Mouse (Mus musculus) midbrain, postnatal 0 days (tissue): ENCODE measurements at regions not wholly inside any gene's neighbourhood (a gene's known extent, or its start where the extent isn't known, plus 50 kb on each side); places are given as distances from the start of the nearest gene placed in this dataset.

Experiments used
- ATAC-seq: fragments of 200-750 bp; cut with Nextera tagmentation; 2 replicates; pipeline ENCODE4 v1.8.0; 2017; ENCODE audit warnings: moderate number of reproducible peaks, mild to moderate bottlenecking, moderate TSS enrichment, moderate library complexity; ENCODE audit not compliant: low FRiP score
- DNase-seq: peaks from one replicate; pipeline ENCODE4 v3.0.0-alpha.2; 2015; ENCODE audit warnings: low spot score
- H3K27ac ChIP-seq: fragments of 300-500 bp; sonication (generic); 2 replicates; pipeline ENCODE4 v1.5.1; 2014; ENCODE audit warnings: low read depth, mild to moderate bottlenecking, low read length, mixed read lengths
- H3K27me3 ChIP-seq: fragments of 300-500 bp; sonication (generic); 2 replicates; pipeline ENCODE4 v1.6.1; 2014; ENCODE audit warnings: low read length, control low read depth, mixed read lengths; ENCODE audit not compliant: insufficient read depth
- H3K36me3 ChIP-seq: fragments of 300-500 bp; sonication (generic); 2 replicates; pipeline ENCODE4 v1.6.1; 2014; ENCODE audit warnings: low read length, control low read depth, mixed read lengths; ENCODE audit not compliant: insufficient read depth
- H3K4me1 ChIP-seq: fragments of 300-500 bp; sonication (generic); 2 replicates; pipeline ENCODE4 v1.6.1; 2014; ENCODE audit warnings: mild to moderate bottlenecking, control low read depth, antibody characterized with exemption, low read length, mixed read lengths; ENCODE audit not compliant: insufficient read depth
- H3K4me2 ChIP-seq: fragments of 300-500 bp; sonication (generic); 2 replicates; pipeline ENCODE4 v1.6.1; 2014; ENCODE audit warnings: low read depth, mild to moderate bottlenecking, low read length, mixed read lengths; ENCODE audit not compliant: poor library complexity, severe bottlenecking
- H3K4me3 ChIP-seq: fragments of 300-500 bp; sonication (generic); 2 replicates; pipeline ENCODE4 v1.5.1; 2014; ENCODE audit warnings: low read depth, mild to moderate bottlenecking, low read length, moderate library complexity
- H3K9ac ChIP-seq: fragments of 300-500 bp; sonication (generic); replicated peaks from 2 replicates; pipeline ENCODE4 v1.6.1; 2014; ENCODE audit warnings: mild to moderate bottlenecking, low read length, moderate library complexity, mixed read lengths; ENCODE audit not compliant: poor library complexity, severe bottlenecking
- H3K9me3 ChIP-seq: fragments of 300-500 bp; sonication (generic); 2 replicates; pipeline ENCODE4 v1.6.1; 2016; ENCODE audit warnings: low read length, control low read depth
- CTCF ChIP-seq: IDR thresholded peaks from 2 replicates; pipeline ENCODE4 v1.5.1; 2016; ENCODE audit warnings: antibody characterized with exemption, mild to moderate bottlenecking
- WGBS: fragments of 180-500 bp; shearing (Covaris S2); extraction: QIAGEN DNeasy Blood & Tissue Kit; methylation state at CpG from one replicate; pipeline ENCODE4 v1.1.7; 2014; 5-methylcytosine and 5-hydroxymethylcytosine counted together

- Histone ChIP-seq H3K27ac (no peak overlapping the region), H3K27me3 (no peaks in the 10 kb centered on the region), H3K9me3 (no peaks in the 10 kb centered on the region), H3K4me2 (no peak overlapping the region), H3K4me3 (no peak overlapping the region), H3K36me3 (no peaks in the 10 kb centered on the region), H3K9ac (no peak overlapping the region), H3K4me1 (no peaks in the 10 kb centered on the region)
- no peak for DNase-seq
- WGBS = 61% methylated on average over 4 of the region's 4 CpGs
- ATAC-seq = no peak
- no peak for TF ChIP-seq CTCF
Observed at GRCm38 (mm10) chr8:89371773-89372132, 327.8 kb upstream of the Sall1 start.

- Histone ChIP-seq H3K27ac (no peak overlapping the region), H3K4me1 (no peaks in the 10 kb centered on the region), H3K36me3 (no peaks in the 10 kb centered on the region), H3K4me3 (no peak overlapping the region), H3K27me3 (no peaks in the 10 kb centered on the region), H3K4me2 (no peak overlapping the region), H3K9me3 (no peaks in the 10 kb centered on the region), H3K9ac (no peak overlapping the region)
- ATAC-seq (no peak), DNase-seq (no peak)
- 69% methylated on average over 20 of the region's 20 CpGs for WGBS
- TF ChIP-seq CTCF = no peak
Observed at GRCm38 (mm10) chr8:89370816-89371772, 327.1 kb upstream of the Sall1 start.

- H3K4me1 ChIP-seq = no peaks in the 10 kb centered on the region
- H3K4me2 ChIP-seq = no peak overlapping the region
- H3K27ac ChIP-seq = no peak overlapping the region
- DNase-seq (no peak), ATAC-seq (no peak)
- H3K9ac ChIP-seq = no peak overlapping the region
- WGBS = 93% methylated on average over 3 of the region's 3 CpGs
- no peaks in the 10 kb centered on the region for H3K27me3 ChIP-seq
- TF ChIP-seq CTCF = no peak
- no peak overlapping the region for H3K4me3 ChIP-seq
- H3K36me3 ChIP-seq = no peaks in the 10 kb centered on the region
- H3K9me3 ChIP-seq = no peaks in the 10 kb centered on the region
Observed at GRCm38 (mm10) chr8:89365430-89365829, 321.5 kb upstream of the Sall1 start.

- DNase-seq (no peak), ATAC-seq (no peak)
- H3K27ac ChIP-seq = no peak overlapping the region
- no peaks in the 10 kb centered on the region for H3K4me1 ChIP-seq
- H3K9me3 ChIP-seq = no peaks in the 10 kb centered on the region
- H3K9ac ChIP-seq = no peak overlapping the region
- H3K4me2 ChIP-seq = no peak overlapping the region
- TF ChIP-seq CTCF = no peak
- no peaks in the 10 kb centered on the region for H3K27me3 ChIP-seq
- no peaks in the 10 kb centered on the region for H3K36me3 ChIP-seq
- 78% methylated on average over 4 of the region's 4 CpGs for WGBS
- H3K4me3 ChIP-seq = no peak overlapping the region
Observed at GRCm38 (mm10) chr8:89358411-89358810, 314.4 kb upstream of the Sall1 start.

GRCm38 (mm10) chr8:89345547-89345946 lies 301.6 kb upstream of the Sall1 start:
- no peak overlapping the region for H3K4me2 ChIP-seq
- H3K4me3 ChIP-seq = no peak overlapping the region
- no peaks in the 10 kb centered on the region for H3K9me3 ChIP-seq
- TF ChIP-seq CTCF = no peak
- H3K36me3 ChIP-seq = no peaks in the 10 kb centered on the region
- ATAC-seq (no peak), DNase-seq (no peak)
- no peak overlapping the region for H3K27ac ChIP-seq
- no peaks in the 10 kb centered on the region for H3K4me1 ChIP-seq
- H3K27me3 ChIP-seq = no peaks in the 10 kb centered on the region
- 71% methylated on average over 3 of the region's 3 CpGs for WGBS
- no peak overlapping the region for H3K9ac ChIP-seq

- Histone ChIP-seq H3K27me3 (no peaks in the 10 kb centered on the region), H3K27ac (no peak overlapping the region), H3K36me3 (no peaks in the 10 kb centered on the region), H3K4me3 (no peak overlapping the region), H3K4me1 (no peaks in the 10 kb centered on the region), H3K9me3 (no peaks in the 10 kb centered on the region), H3K4me2 (no peak overlapping the region), H3K9ac (no peak overlapping the region)
- 87% methylated on average over 5 of the region's 5 CpGs for WGBS
- no peak for TF ChIP-seq CTCF
- no peak for ATAC-seq
- DNase-seq = no peak
Observed at GRCm38 (mm10) chr8:89341686-89342085, 297.7 kb upstream of the Sall1 start.
